Mouse (Mus musculus): ENCODE results near the gene Islr.
"Not testable (repeated sequence)": the region's sequence is repeated elsewhere in the genome, so short reads cannot be mapped to it uniquely, and the experiment has no call there.

The Islr gene

GRCm38 (mm10) chr9:58203516-58204447, at the start of gene Islr, which contains the start of gene Islr2:
TSS of gene Islr (minus strand) at chr9:58204306.
TSS of gene Islr2 (minus strand) at chr9:58204319.
- DNase-seq (ENCODE audit: low read depth) = no peak

- not testable (repeated sequence) for DNase-seq (ENCODE audit: low read depth)
Observed at GRCm38 (mm10) chr9:58253805-58254122, 49.7 kb upstream of the Islr start.

GRCm38 (mm10) chr9:58253033-58253804, 49.1 kb upstream of the Islr start, which contains the start of gene Stoml1:
TSS of gene Stoml1 (plus strand) at chr9:58253164.
- DNase-seq (ENCODE audit: low read depth) = peak; percentile 91

GRCm38 (mm10) chr9:58250730-58251129, 46.6 kb upstream of the Islr start:
- DNase-seq (ENCODE audit: low read depth) = not testable (repeated sequence)

- no peak for DNase-seq (ENCODE audit: low read depth)
Observed at GRCm38 (mm10) chr9:58250322-58250721, 46.2 kb upstream of the Islr start.

GRCm38 (mm10) chr9:58249592-58250192, 45.6 kb upstream of the Islr start, which contains the start of gene Pml:
TSS of gene Pml (minus strand) at chr9:58249786.
- DNase-seq (ENCODE audit: low read depth) = peak; percentile 71

- no peak for DNase-seq (ENCODE audit: low read depth)
Observed at GRCm38 (mm10) chr9:58248746-58249413, 44.8 kb upstream of the Islr start.

GRCm38 (mm10) chr9:58247064-58247759, 43.1 kb upstream of the Islr start:
- DNase-seq (ENCODE audit: low read depth) = peak; percentile 79

- DNase-seq (ENCODE audit: low read depth) = peak; percentile 58
Observed at GRCm38 (mm10) chr9:58246083-58246591, 42.0 kb upstream of the Islr start.

GRCm38 (mm10) chr9:58243696-58244095, 39.6 kb upstream of the Islr start:
- no peak for DNase-seq (ENCODE audit: low read depth)

- no peak for DNase-seq (ENCODE audit: low read depth)
Observed at GRCm38 (mm10) chr9:58242696-58243095, 38.6 kb upstream of the Islr start.

GRCm38 (mm10) chr9:58241780-58242485, 37.8 kb upstream of the Islr start:
- DNase-seq (ENCODE audit: low read depth) = no peak

- DNase-seq (ENCODE audit: low read depth) = no peak
Observed at GRCm38 (mm10) chr9:58234502-58235015, 30.5 kb upstream of the Islr start.

- no peak for DNase-seq (ENCODE audit: low read depth)
Observed at GRCm38 (mm10) chr9:58232374-58232773, 28.3 kb upstream of the Islr start.

GRCm38 (mm10) chr9:58231746-58232145, 27.6 kb upstream of the Islr start:
- no peak for DNase-seq (ENCODE audit: low read depth)

- no peak for DNase-seq (ENCODE audit: low read depth)
Observed at GRCm38 (mm10) chr9:58228777-58229466, 24.8 kb upstream of the Islr start.

GRCm38 (mm10) chr9:58225915-58226913, 22.1 kb upstream of the Islr start:
- DNase-seq (ENCODE audit: low read depth) = peak; percentile 71

GRCm38 (mm10) chr9:58224356-58224755, 20.2 kb upstream of the Islr start:
- no peak for DNase-seq (ENCODE audit: low read depth)
